Mouse (Mus musculus): Measurements from ENCODE around the gene Tmem102.

DNA sequence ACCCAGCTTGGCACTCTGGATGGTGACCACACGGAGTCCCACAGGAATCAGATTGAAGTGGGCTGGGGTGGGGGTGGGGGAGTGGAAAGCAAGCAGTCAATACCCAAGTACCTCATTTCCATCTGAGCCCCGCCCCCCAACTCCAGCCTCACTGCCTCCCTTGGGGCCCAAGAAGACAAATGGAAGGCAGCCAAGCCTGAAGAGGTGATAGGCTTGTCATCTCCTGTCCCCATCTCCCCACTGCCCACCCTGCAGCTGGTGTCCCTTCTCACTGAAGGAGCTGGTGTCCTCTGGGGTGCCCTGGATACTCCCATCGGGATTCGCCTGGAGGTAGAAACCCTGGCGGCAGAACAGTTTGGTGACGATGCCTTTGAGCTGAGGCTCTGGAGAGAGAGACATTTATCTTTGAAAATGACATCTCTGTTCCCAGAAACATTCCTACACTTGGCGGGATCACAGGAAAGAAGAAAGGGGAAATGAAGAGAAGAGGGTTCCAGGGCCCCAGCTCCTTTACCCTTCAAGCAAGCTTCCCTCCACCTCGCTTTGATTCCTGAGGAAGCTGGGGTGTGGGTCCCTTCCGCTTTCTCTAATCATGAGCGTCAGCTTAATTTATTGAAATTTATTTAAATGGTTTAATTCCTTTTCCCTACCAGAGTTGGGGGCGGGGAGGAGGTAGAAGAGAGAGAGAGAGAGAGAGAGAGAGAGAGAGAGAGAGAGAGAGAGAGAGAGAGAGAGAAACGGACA, 5.9 kb downstream of the Tmem102 start:
- TF ChIP-seq POLR2A (IDR thresholded peaks at IDR 0.05; ENCODE audit: insufficient read depth, low read length), result no peak
- no peak for TF ChIP-seq CTCF (IDR thresholded peaks at IDR 0.05; ENCODE audit: low read depth, low read length)
